Mouse (Mus musculus) bone marrow macrophage, adult 2 months (primary cell): ENCODE results near the gene Gm10959. TPM values are rescaled to one million over a fixed set of nuclear protein-coding genes. Genes with fewer than 3 reads are reported as not detected.
"Not testable (repeated sequence)": the region's sequence is repeated elsewhere in the genome, so short reads cannot be mapped to it uniquely, and the experiment has no call there.

ENCODE experiments used
- H3K27ac ChIP-seq: 2 replicates; pipeline ENCODE4 v1.5.1; 2012; ENCODE audit warnings: low read depth, low read length; ENCODE audit not compliant: insufficient read depth
- H3K4me1 ChIP-seq: 2 replicates; pipeline ENCODE4 v1.6.1; 2012; ENCODE audit warnings: low read length; ENCODE audit not compliant: control insufficient read depth, insufficient read depth
- H3K4me3 ChIP-seq: 2 replicates; pipeline ENCODE4 v1.5.1; 2012; ENCODE audit warnings: mild to moderate bottlenecking, low read length, moderate library complexity; ENCODE audit not compliant: insufficient read depth
- CTCF ChIP-seq: IDR thresholded peaks from 2 replicates; pipeline ENCODE4 v1.5.1; 2012; ENCODE audit warnings: low read depth, mild to moderate bottlenecking, low read length, moderate library complexity
- POLR2A ChIP-seq: IDR thresholded peaks from 2 replicates; pipeline ENCODE4 v1.6.1; 2012; ENCODE audit warnings: mild to moderate bottlenecking, low read depth, low read length, borderline replicate concordance
- polyA plus RNA-seq: library from polyadenylated mRNA; stranded (reverse); fragments of >200 nt; gene quantifications from 2 replicates; pipeline ENCODE4 v1.2.4, GENCODE M21; 2012; ENCODE audit not compliant: missing spikeins, insufficient read depth, insufficient read length

Gm10959 gene
- not detected in 2 replicates for polyA plus RNA-seq

- Histone ChIP-seq H3K4me1 (0 out of 2 replicates have a peak, but pooled peaks cover 3% of the 10 kb centered on the region), H3K27ac (no peak within 1 kb of the TSS), H3K4me3 (no peak within 1 kb of the TSS)
- TF ChIP-seq POLR2A: no peak
- no peak for TF ChIP-seq CTCF
Observed at GRCm38 (mm10) chr3:122919260-122919659, at the start of gene Gm10959. Gene Gm10959 (minus strand): TSS chr3:122919360.

- TF ChIP-seq POLR2A: no peak
- no peak for TF ChIP-seq CTCF
- Histone ChIP-seq H3K27ac (no peak overlapping the region), H3K4me1 (peaks cover 12% of the 10 kb centered on the region), H3K4me3 (no peak overlapping the region)
Observed at GRCm38 (mm10) chr3:122968391-122968790, 49.2 kb upstream of the Gm10959 start.

- peaks cover 8% of the 10 kb centered on the region for H3K4me1 ChIP-seq
- H3K27ac ChIP-seq: no peak overlapping the region
- no peak overlapping the region for H3K4me3 ChIP-seq
- no peak for TF ChIP-seq CTCF
- TF ChIP-seq POLR2A: no peak
Observed at GRCm38 (mm10) chr3:122964301-122964700, 45.1 kb upstream of the Gm10959 start.

- TF ChIP-seq POLR2A: no peak
- no peak for TF ChIP-seq CTCF
- peaks cover 3% of the 10 kb centered on the region for H3K4me1 ChIP-seq
- H3K27ac ChIP-seq: no peak overlapping the region
- no peak overlapping the region for H3K4me3 ChIP-seq
Observed at GRCm38 (mm10) chr3:122950129-122950528, 31.0 kb upstream of the Gm10959 start.

GRCm38 (mm10) chr3:122943387-122943890 is 24.3 kb upstream of the Gm10959 start:
- peaks cover 20% of the 10 kb centered on the region for H3K4me1 ChIP-seq
- H3K27ac ChIP-seq: peak overlapping the region; percentile 73
- no peak for TF ChIP-seq POLR2A
- TF ChIP-seq CTCF: no peak
- no peak overlapping the region for H3K4me3 ChIP-seq

- TF ChIP-seq POLR2A (no peak), CTCF (no peak)
- no peak overlapping the region for H3K4me3 ChIP-seq
- peaks cover 16% of the 10 kb centered on the region for H3K4me1 ChIP-seq
- no peak overlapping the region for H3K27ac ChIP-seq
Observed at GRCm38 (mm10) chr3:122939215-122939614, 20.1 kb upstream of the Gm10959 start.

- not testable (repeated sequence) for H3K27ac ChIP-seq, H3K4me1 ChIP-seq, H3K4me3 ChIP-seq
Observed at GRCm38 (mm10) chr3:122937176-122937575, 18.0 kb upstream of the Gm10959 start.

- no peak overlapping the region for H3K4me3 ChIP-seq
- TF ChIP-seq POLR2A: no peak
- TF ChIP-seq CTCF: no peak
- no peaks in the 10 kb centered on the region for H3K4me1 ChIP-seq
- no peak overlapping the region for H3K27ac ChIP-seq
Observed at GRCm38 (mm10) chr3:122932466-122932865, 13.3 kb upstream of the Gm10959 start.

GRCm38 (mm10) chr3:122929723-122930122 is 10.6 kb upstream of the Gm10959 start:
- Histone ChIP-seq H3K27ac (no peak overlapping the region), H3K4me1 (peaks cover 4% of the 10 kb centered on the region; the same call in 1 of the 2 replicates), H3K4me3 (no peak overlapping the region)
- TF ChIP-seq CTCF (no peak), POLR2A (no peak)

GRCm38 (mm10) chr3:122924009-122924914 is 5.1 kb upstream of the Gm10959 start, which contains the start of gene 1810037I17Rik:
Gene 1810037I17Rik (plus strand): TSS chr3:122924203.
- TF ChIP-seq POLR2A (no peak), CTCF (no peak)
- Histone ChIP-seq H3K27ac (peak within 1 kb of the TSS; percentile 24; the same call in 1 of the 2 replicates), H3K4me1 (peaks cover 4% of the 10 kb centered on the region; the same call in 1 of the 2 replicates), H3K4me3 (peak within 1 kb of the TSS; percentile 71)
